Mouse (Mus musculus): ENCODE measurements at regions not wholly inside any gene's neighbourhood (a gene's known extent, or its start where the extent isn't known, plus 50 kb on each side); places are given as distances from the start of the nearest gene placed in this dataset.

GRCm38 (mm10) chr1:108797053-108797801, 1185.0 kb upstream of the Cdh7 start:
- DNase-seq (ENCODE audit: low read depth, low spot score) = no peak

- no peak for DNase-seq (ENCODE audit: low read depth, low spot score)
Observed at GRCm38 (mm10) chr1:108800101-108800500, 1182.1 kb upstream of the Cdh7 start.

GRCm38 (mm10) chr1:108827238-108827637, 1155.0 kb upstream of the Cdh7 start:
- peak; percentile 9 for DNase-seq (ENCODE audit: low read depth, low spot score)

Measured in WW6 (cell line).